Mouse (Mus musculus): ENCODE measurements at regions not wholly inside any gene's neighbourhood (a gene's known extent, or its start where the extent isn't known, plus 50 kb on each side); places are given as distances from the start of the nearest gene placed in this dataset.

DNA sequence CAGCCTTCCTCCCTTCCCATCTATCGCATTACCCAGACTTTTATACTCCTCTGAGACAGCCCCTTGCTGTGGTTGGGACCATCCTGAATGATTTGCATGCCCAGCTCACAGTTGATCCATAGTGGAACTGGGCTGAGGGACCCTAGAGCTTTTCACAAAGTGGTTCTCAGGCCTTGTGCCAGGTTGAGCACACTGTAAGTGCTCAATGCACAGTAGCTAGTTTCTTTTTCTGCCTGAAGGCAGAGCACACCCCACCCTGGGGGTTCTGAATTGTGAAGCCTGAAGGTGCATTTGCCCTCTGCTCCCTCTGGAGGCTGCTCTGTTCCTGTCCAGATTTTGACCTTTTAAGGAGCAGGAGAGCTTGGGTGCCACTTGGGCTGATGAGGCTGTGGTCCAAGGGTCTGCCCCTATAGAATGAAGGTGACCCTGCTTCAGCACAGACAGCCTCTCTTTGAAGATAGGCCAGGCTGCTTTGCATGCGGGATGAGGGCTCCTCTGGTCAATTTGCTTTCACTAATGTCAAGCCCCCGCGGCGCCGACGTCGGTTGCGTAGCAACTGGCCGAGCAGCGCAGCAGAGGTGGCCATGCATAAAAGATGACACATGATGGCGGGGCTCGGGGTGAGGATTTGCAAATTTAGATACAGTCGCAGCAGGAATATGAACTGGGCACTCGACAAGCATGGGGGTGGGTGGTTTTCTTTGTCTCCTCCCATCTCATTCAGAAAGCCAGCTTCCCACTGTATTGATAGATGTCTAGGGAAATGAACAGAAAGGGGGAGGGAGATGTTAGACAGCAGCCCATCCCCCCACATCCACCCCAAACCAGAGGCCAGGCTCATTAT is 174.5 kb downstream of the Dmrta2 start:
- TF ChIP-seq CTCF (IDR thresholded peaks at IDR 0.05; ENCODE audit: extremely low read depth, insufficient read depth, low read length) (no peak), POLR2A (IDR thresholded peaks at IDR 0.05; ENCODE audit: extremely low read depth, insufficient read depth, low read length) (no peak)
